Mouse (Mus musculus) brain, embryonic 14.5 days (tissue): ENCODE data around the gene Chmp3.

Experiments used
- CTCF ChIP-seq: fragments of 200-500 bp; IDR thresholded peaks from 2 replicates; pipeline ENCODE4 v1.5.1; 2012; ENCODE audit warnings: inconsistent platforms, mild to moderate bottlenecking, moderate library complexity, borderline replicate concordance; ENCODE audit not compliant: insufficient read depth, insufficient read length; ENCODE audit errors: extremely low read depth
- POLR2A ChIP-seq: fragments of 200-500 bp; IDR thresholded peaks from 2 replicates; pipeline ENCODE4 v1.6.1; 2012; ENCODE audit warnings: mild to moderate bottlenecking, inconsistent platforms, borderline replicate concordance; ENCODE audit not compliant: poor library complexity, insufficient read depth, insufficient read length, severe bottlenecking; ENCODE audit errors: extremely low read depth

DNA sequence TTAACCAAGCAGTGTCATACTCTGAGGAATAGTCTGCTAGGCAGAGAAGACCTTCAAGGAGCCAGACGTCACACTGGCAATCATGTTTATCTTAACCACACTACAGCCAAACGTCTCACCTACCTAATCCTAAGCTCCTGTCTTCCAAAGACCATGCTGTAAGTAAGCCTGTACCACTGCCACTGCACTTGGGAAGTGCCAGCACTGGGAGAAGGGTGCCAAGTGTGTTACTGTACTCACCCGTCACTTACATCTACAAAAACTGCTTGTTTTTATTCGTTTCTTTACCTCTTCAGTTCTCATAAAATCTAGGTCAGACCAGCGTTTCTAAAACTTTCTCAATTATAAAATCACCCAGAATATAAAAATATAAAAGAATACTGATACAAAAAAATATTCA, 73.4 kb downstream of the Chmp3 start:
- no peak for TF ChIP-seq CTCF
- no peak for TF ChIP-seq POLR2A
